Mouse (Mus musculus) kidney, postnatal 0 days (tissue): ENCODE data around the gene Mindy2. TPM values are rescaled to one million over a fixed set of nuclear protein-coding genes. Genes with fewer than 3 reads are reported as not detected.

Experiments
- ATAC-seq: fragments of 200-750 bp; cut with Nextera tagmentation; replicated peaks from 2 replicates; pipeline ENCODE4 v1.8.0; 2017; ENCODE audit warnings: low read depth, moderate number of reproducible peaks, moderate TSS enrichment, moderate library complexity; ENCODE audit not compliant: low FRiP score
- DNase-seq: peaks from one replicate; pipeline ENCODE4 v3.0.0-alpha.2; 2016; ENCODE audit warnings: low spot score
- H3K27ac ChIP-seq: fragments of 300-500 bp; sonication (generic); 2 replicates; pipeline ENCODE4 v1.5.1; 2014; ENCODE audit warnings: mild to moderate bottlenecking
- H3K27me3 ChIP-seq: fragments of 300-500 bp; sonication (generic); 2 replicates; pipeline ENCODE4 v1.6.1; 2014; ENCODE audit warnings: low read length, mixed read lengths; ENCODE audit not compliant: insufficient read depth
- H3K36me3 ChIP-seq: fragments of 300-500 bp; sonication (generic); 2 replicates; pipeline ENCODE4 v1.6.1; 2014; ENCODE audit warnings: low read length, mixed read lengths; ENCODE audit not compliant: insufficient read depth
- H3K4me1 ChIP-seq: fragments of 300-500 bp; sonication (generic); replicated peaks from 2 replicates; pipeline ENCODE4 v1.6.1; 2014; ENCODE audit warnings: antibody characterized with exemption, low read length, mixed read lengths; ENCODE audit not compliant: insufficient read depth
- H3K4me2 ChIP-seq: fragments of 300-500 bp; sonication (generic); 2 replicates; pipeline ENCODE4 v1.6.1; 2014; ENCODE audit warnings: mild to moderate bottlenecking, low read length, moderate library complexity, mixed read lengths
- H3K4me3 ChIP-seq: fragments of 300-500 bp; sonication (generic); replicated peaks from 2 replicates; pipeline ENCODE4 v1.5.1; 2014; ENCODE audit warnings: low read depth, low read length
- H3K9ac ChIP-seq: fragments of 300-500 bp; sonication (generic); 2 replicates; pipeline ENCODE4 v1.6.1; 2014; ENCODE audit warnings: low read depth, low read length
- H3K9me3 ChIP-seq: fragments of 300-500 bp; sonication (generic); replicated peaks from 2 replicates; pipeline ENCODE4 v1.6.1; 2016; ENCODE audit warnings: low read length, inconsistent platforms, mixed read lengths
- CTCF ChIP-seq: IDR thresholded peaks from 2 replicates; pipeline ENCODE4 v1.5.1; 2016; ENCODE audit warnings: antibody characterized with exemption, low read depth, mild to moderate bottlenecking, moderate library complexity
- WGBS: fragments of 180-500 bp; shearing (Covaris S2); extraction: QIAGEN DNeasy Blood & Tissue Kit; methylation state at CpG from one replicate; pipeline ENCODE4 v1.1.7; 2014; 5-methylcytosine and 5-hydroxymethylcytosine counted together
- polyA plus RNA-seq: library from polyadenylated mRNA; unstranded; fragments of >200 nt; fragmentation: Nextera tagmentation; extraction: Ambion mirVana; gene quantifications from 2 replicates; pipeline ENCODE4 v1.2.1, GENCODE M21; 2015

Mindy2 gene
- polyA plus RNA-seq, 1 experiment from 2014 or later = 16.9 TPM

- 0 out of 2 replicates have a peak, but pooled peaks cover 10% of the 10 kb centered on the region for H3K4me1 ChIP-seq
- no peak overlapping the region for H3K4me3 ChIP-seq
- ATAC-seq (no peak), DNase-seq (no peak)
- no peaks in the 10 kb centered on the region for H3K36me3 ChIP-seq
- H3K27ac ChIP-seq = no peak overlapping the region
- no peak overlapping the region for H3K4me2 ChIP-seq
- no peak overlapping the region for H3K9ac ChIP-seq
- WGBS = 81% methylated on average over 2 of the region's 2 CpGs
- H3K9me3 ChIP-seq = no peaks in the 10 kb centered on the region
- no peak for TF ChIP-seq CTCF
- no peaks in the 10 kb centered on the region for H3K27me3 ChIP-seq
These were observed 6.7 kb downstream of the Mindy2 start for GRCm38 (mm10) chr9:70650260-70650659.

DNA sequence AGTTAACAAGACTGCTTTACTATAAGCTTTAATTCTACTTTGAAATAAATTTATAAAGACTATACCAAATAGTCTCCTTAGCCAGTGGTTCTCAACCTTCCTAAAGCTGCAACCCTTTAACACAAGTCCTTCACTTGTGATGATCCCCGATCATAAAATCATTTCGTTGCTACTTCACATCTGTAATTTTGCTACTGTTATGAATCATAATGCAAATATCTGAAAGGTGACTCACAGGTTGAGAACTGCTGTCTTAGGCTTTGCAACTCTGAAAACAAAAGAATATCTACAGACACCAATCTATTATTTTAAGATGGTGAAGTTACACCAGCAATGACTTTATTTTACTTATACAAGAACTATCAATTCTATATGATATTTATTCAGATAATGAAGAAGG lies 20.2 kb downstream of the Mindy2 start:
- 81% methylated on average over 2 of the region's 2 CpGs for WGBS
- no peak for ATAC-seq

GRCm38 (mm10) chr9:70631665-70632064 lies 25.3 kb downstream of the Mindy2 start:
- DNase-seq (peak; percentile 52), ATAC-seq (no peak)
- 24% methylated on average over 5 of the region's 5 CpGs for WGBS

More for the DNA sequence above, 20.2 kb downstream of the Mindy2 start:
- H3K4me2 ChIP-seq = no peak overlapping the region
- no peak for TF ChIP-seq CTCF
- H3K27me3 ChIP-seq = no peaks in the 10 kb centered on the region
- H3K4me1 ChIP-seq = no peaks in the 10 kb centered on the region; the same call in 1 of the 2 replicates
- no peak for DNase-seq
- 0 out of 2 replicates have a peak, but pooled peaks cover 8% of the 10 kb centered on the region for H3K36me3 ChIP-seq
- H3K4me3 ChIP-seq = no peak overlapping the region
- H3K27ac ChIP-seq = no peak overlapping the region
- no peak overlapping the region for H3K9ac ChIP-seq
- H3K9me3 ChIP-seq = no peaks in the 10 kb centered on the region

GRCm38 (mm10) chr9:70629711-70630110 lies 27.3 kb downstream of the Mindy2 start:
- no peaks in the 10 kb centered on the region for H3K27me3 ChIP-seq
- H3K4me2 ChIP-seq = no peak overlapping the region
- DNase-seq (no peak), ATAC-seq (no peak)
- WGBS = 88% methylated on average over 2 of the region's 2 CpGs
- H3K4me3 ChIP-seq = no peak overlapping the region
- H3K9ac ChIP-seq = no peak overlapping the region
- H3K9me3 ChIP-seq = no peaks in the 10 kb centered on the region
- H3K4me1 ChIP-seq = no peaks in the 10 kb centered on the region; the same call in 1 of the 2 replicates
- TF ChIP-seq CTCF = no peak
- H3K36me3 ChIP-seq = no peaks in the 10 kb centered on the region
- no peak overlapping the region for H3K27ac ChIP-seq

More at GRCm38 (mm10) chr9:70631665-70632064, 25.3 kb downstream of the Mindy2 start:
- H3K27ac ChIP-seq = no peak overlapping the region
- H3K4me3 ChIP-seq = no peak overlapping the region
- H3K27me3 ChIP-seq = no peaks in the 10 kb centered on the region
- H3K4me2 ChIP-seq = no peak overlapping the region
- H3K9ac ChIP-seq = no peak overlapping the region
- no peaks in the 10 kb centered on the region for H3K36me3 ChIP-seq
- H3K9me3 ChIP-seq = no peaks in the 10 kb centered on the region
- H3K4me1 ChIP-seq = no peaks in the 10 kb centered on the region; the same call in 1 of the 2 replicates
- no peak for TF ChIP-seq CTCF

- no peak overlapping the region for H3K9ac ChIP-seq
- no peak for TF ChIP-seq CTCF
- DNase-seq (no peak), ATAC-seq (no peak)
- peaks cover 12% of the 10 kb centered on the region; the same call in 1 of the 2 replicates for H3K36me3 ChIP-seq
- H3K27me3 ChIP-seq = no peaks in the 10 kb centered on the region
- no peak overlapping the region for H3K27ac ChIP-seq
- H3K9me3 ChIP-seq = no peaks in the 10 kb centered on the region
- no peak overlapping the region for H3K4me2 ChIP-seq
- no peak overlapping the region for H3K4me3 ChIP-seq
- no peaks in the 10 kb centered on the region for H3K4me1 ChIP-seq
- WGBS = 74% methylated on average over 3 of the region's 3 CpGs
These were observed 45.8 kb downstream of the Mindy2 start for GRCm38 (mm10) chr9:70611026-70611673.

GRCm38 (mm10) chr9:70602186-70602845 lies 54.7 kb downstream of the Mindy2 start:
- Histone ChIP-seq H3K9me3 (no peaks in the 10 kb centered on the region), H3K27ac (no peak overlapping the region), H3K27me3 (no peaks in the 10 kb centered on the region), H3K36me3 (peaks cover 27% of the 10 kb centered on the region; the same call in 1 of the 2 replicates), H3K9ac (no peak overlapping the region), H3K4me2 (no peak overlapping the region), H3K4me3 (no peak overlapping the region), H3K4me1 (no peaks in the 10 kb centered on the region)
- DNase-seq = no peak
- TF ChIP-seq CTCF = no peak
- WGBS = 85% methylated on average over 1 of the region's 1 CpGs
- no peak for ATAC-seq
